Mouse (Mus musculus) ES-CJ7 (cell line): ENCODE data around the gene Clec12a.
A peak's percentile ranks its signal among the peaks of the same experiment; 100 is the strongest.
"Not testable (repeated sequence)": the region's sequence is repeated elsewhere in the genome, so short reads cannot be mapped to it uniquely, and the experiment has no call there.

Experiments used
- DNase-seq: peaks from one replicate; pipeline ENCODE4 v3.0.0; 2011; ENCODE audit warnings: low read depth, low spot score

Gene Clec12a

GRCm38 (mm10) chr6:129342391-129342790 lies at the start of gene Clec12a:
TSS of gene Clec12a (plus strand) at chr6:129342691.
- DNase-seq = not testable (repeated sequence)

GRCm38 (mm10) chr6:129304180-129304579 lies 38.3 kb upstream of the Clec12a start:
- DNase-seq = no peak

- no peak for DNase-seq
Measured at GRCm38 (mm10) chr6:129312499-129312898, 30.0 kb upstream of the Clec12a start.

- no peak for DNase-seq
Measured at GRCm38 (mm10) chr6:129314655-129315168, 27.8 kb upstream of the Clec12a start.

- no peak for DNase-seq
Measured at GRCm38 (mm10) chr6:129315698-129316097, 26.8 kb upstream of the Clec12a start.

GRCm38 (mm10) chr6:129316463-129316862 lies 26.0 kb upstream of the Clec12a start:
- no peak for DNase-seq

- no peak for DNase-seq
Measured at GRCm38 (mm10) chr6:129318395-129318794, 24.1 kb upstream of the Clec12a start.

- no peak for DNase-seq
Measured at GRCm38 (mm10) chr6:129319331-129319730, 23.2 kb upstream of the Clec12a start.

GRCm38 (mm10) chr6:129326016-129326415 lies 16.5 kb upstream of the Clec12a start:
- no peak for DNase-seq

GRCm38 (mm10) chr6:129326568-129327150 lies 15.8 kb upstream of the Clec12a start:
- DNase-seq = no peak

- DNase-seq = no peak
Measured at GRCm38 (mm10) chr6:129331610-129332009, 10.9 kb upstream of the Clec12a start, which contains the start of gene 4922502D21Rik. TSS of gene 4922502D21Rik (minus strand) at chr6:129331796.

- peak; percentile 87 for DNase-seq
Measured at GRCm38 (mm10) chr6:129333674-129334078, 8.8 kb upstream of the Clec12a start.

GRCm38 (mm10) chr6:129337751-129338150 lies 4.7 kb upstream of the Clec12a start:
- DNase-seq = no peak

GRCm38 (mm10) chr6:129344408-129344807 lies 1.9 kb downstream of the Clec12a start:
- DNase-seq = no peak

GRCm38 (mm10) chr6:129349524-129350352 lies 7.2 kb downstream of the Clec12a start:
- peak; percentile 72 for DNase-seq

- no peak for DNase-seq
Measured at GRCm38 (mm10) chr6:129351091-129351490, 8.6 kb downstream of the Clec12a start.

- no peak for DNase-seq
Measured at GRCm38 (mm10) chr6:129355774-129356173, 13.3 kb downstream of the Clec12a start.

GRCm38 (mm10) chr6:129356430-129356829 lies 13.9 kb downstream of the Clec12a start:
- DNase-seq = no peak

- DNase-seq = no peak
Measured at GRCm38 (mm10) chr6:129359515-129359914, 17.0 kb downstream of the Clec12a start.

GRCm38 (mm10) chr6:129363942-129364341 lies 21.5 kb downstream of the Clec12a start:
- peak; percentile 94 for DNase-seq

GRCm38 (mm10) chr6:129365959-129366359 lies 23.5 kb downstream of the Clec12a start:
- peak; percentile 77 for DNase-seq

- no peak for DNase-seq
Measured at GRCm38 (mm10) chr6:129369374-129370132, 27.1 kb downstream of the Clec12a start.
